Mouse (Mus musculus) heart, embryonic 14.5 days (tissue): Measurements from ENCODE around the gene Gm7879. TPM values are rescaled to one million over a fixed set of nuclear protein-coding genes. Genes with fewer than 3 reads are reported as not detected.

Source experiments
- ATAC-seq: fragments of 200-750 bp; cut with Nextera tagmentation; 2 replicates; pipeline ENCODE4 v1.8.0; 2017; ENCODE audit warnings: low read depth, moderate TSS enrichment; ENCODE audit not compliant: insufficient number of reproducible peaks, insufficient read depth, low FRiP score
- H3K27ac ChIP-seq, 2 experiments: fragments of 200-500 bp in 1 of 2; fragments of 300-500 bp in 1 of 2; sonication (generic) in 1 of 2; replicated peaks in 1 of 2; 2 replicates each; pipeline ENCODE4 v1.5.1; 2012 to 2014; ENCODE audit warnings: low read depth in 2 of 2, low read length in 2 of 2, control low read depth in 1 of 2, mild to moderate bottlenecking in 1 of 2, mixed read lengths in 1 of 2; ENCODE audit not compliant: control insufficient read depth in 1 of 2, insufficient read depth in 1 of 2
- H3K27me3 ChIP-seq: fragments of 300-500 bp; sonication (generic); 2 replicates; pipeline ENCODE4 v1.6.1; 2014; ENCODE audit warnings: mild to moderate bottlenecking, low read length, control low read depth; ENCODE audit not compliant: control insufficient read depth, insufficient read depth
- H3K36me3 ChIP-seq: fragments of 300-500 bp; sonication (generic); 2 replicates; pipeline ENCODE4 v1.6.1; 2014; ENCODE audit warnings: mild to moderate bottlenecking, control low read depth, low read length, mixed read lengths; ENCODE audit not compliant: control insufficient read depth, insufficient read depth
- H3K4me1 ChIP-seq, 2 experiments: fragments of 200-500 bp in 1 of 2; fragments of 300-500 bp in 1 of 2; sonication (generic) in 1 of 2; 2 replicates each; pipeline ENCODE4 v1.6.1; 2012 to 2014; ENCODE audit warnings: low read length in 2 of 2, control low read depth in 1 of 2, mixed read lengths in 1 of 2; ENCODE audit not compliant: control insufficient read depth in 2 of 2, insufficient read depth in 2 of 2
- H3K4me2 ChIP-seq: fragments of 300-500 bp; sonication (generic); 2 replicates; pipeline ENCODE4 v1.6.1; 2014; ENCODE audit warnings: mild to moderate bottlenecking, low read length
- H3K4me3 ChIP-seq, 2 experiments: fragments of 200-500 bp in 1 of 2; fragments of 300-500 bp in 1 of 2; sonication (generic) in 1 of 2; 2 replicates each; pipeline ENCODE4 v1.5.1; 2012 to 2014; ENCODE audit warnings: low read length in 2 of 2, mild to moderate bottlenecking in 2 of 2, control low read depth in 1 of 2, low read depth in 1 of 2, moderate library complexity in 1 of 2; ENCODE audit not compliant: control insufficient read depth in 1 of 2, insufficient read depth in 1 of 2
- H3K9ac ChIP-seq: fragments of 300-500 bp; sonication (generic); 2 replicates; pipeline ENCODE4 v1.6.1; 2014; ENCODE audit warnings: mild to moderate bottlenecking, low read length
- H3K9me3 ChIP-seq: fragments of 300-500 bp; sonication (generic); 2 replicates; pipeline ENCODE4 v1.6.1; 2016; ENCODE audit warnings: low read length, control low read depth; ENCODE audit not compliant: control insufficient read depth
- WGBS: fragments of 180-500 bp; shearing (Covaris S2); extraction: QIAGEN DNeasy Blood & Tissue Kit; methylation state at CpG from one replicate; pipeline ENCODE4 v1.1.7; 2014; 5-methylcytosine and 5-hydroxymethylcytosine counted together
- polyA plus RNA-seq: library from polyadenylated mRNA; unstranded; fragments of >200 nt; fragmentation: Nextera tagmentation; extraction: Ambion mirVana; gene quantifications from 2 replicates; pipeline ENCODE4 v1.2.1, GENCODE M21; 2014

Gm7879 gene
- polyA plus RNA-seq, 1 experiment from 2014 or later = 0.35 TPM

GRCm38 (mm10) chr5:43882034-43882433 lies 30.9 kb upstream of the Gm7879 start:
- Histone ChIP-seq H3K4me2 (no peak overlapping the region), H3K4me1 (no peaks in the 10 kb centered on the region), H3K9ac (no peak overlapping the region), H3K27me3 (no peaks in the 10 kb centered on the region), H3K4me3 (no peak overlapping the region), H3K36me3 (no peaks in the 10 kb centered on the region), H3K27ac (no peak overlapping the region), H3K9me3 (no peaks in the 10 kb centered on the region)
- no peak for ATAC-seq
- WGBS = 76% methylated on average over 3 of the region's 3 CpGs

GRCm38 (mm10) chr5:43885060-43885820 lies 27.7 kb upstream of the Gm7879 start:
- 37% methylated on average over 3 of the region's 3 CpGs for WGBS

GRCm38 (mm10) chr5:43892386-43892785 lies 20.6 kb upstream of the Gm7879 start:
- Histone ChIP-seq H3K27ac (no peak overlapping the region), H3K9ac (no peak overlapping the region), H3K9me3 (no peaks in the 10 kb centered on the region), H3K4me2 (no peak overlapping the region), H3K27me3 (no peaks in the 10 kb centered on the region), H3K4me1 (no peaks in the 10 kb centered on the region), H3K4me3 (no peak overlapping the region), H3K36me3 (no peaks in the 10 kb centered on the region)
- ATAC-seq = no peak
- WGBS = 31% methylated on average over 1 of the region's 1 CpGs

More at GRCm38 (mm10) chr5:43885060-43885820, 27.7 kb upstream of the Gm7879 start:
- Histone ChIP-seq H3K27me3 (no peaks in the 10 kb centered on the region), H3K4me1 (no peaks in the 10 kb centered on the region), H3K4me2 (no peak overlapping the region), H3K36me3 (no peaks in the 10 kb centered on the region), H3K9me3 (no peaks in the 10 kb centered on the region), H3K9ac (no peak overlapping the region), H3K4me3 (no peak overlapping the region), H3K27ac (no peak overlapping the region)
- ATAC-seq = no peak

- Histone ChIP-seq H3K27ac (no peak overlapping the region), H3K9ac (no peak overlapping the region), H3K4me1 (no peaks in the 10 kb centered on the region), H3K4me2 (no peak overlapping the region), H3K4me3 (no peak overlapping the region), H3K36me3 (no peaks in the 10 kb centered on the region), H3K27me3 (no peaks in the 10 kb centered on the region), H3K9me3 (no peaks in the 10 kb centered on the region)
- no peak for ATAC-seq
- 61% methylated on average over 2 of the region's 2 CpGs for WGBS
Observed at GRCm38 (mm10) chr5:43894113-43894512, 18.8 kb upstream of the Gm7879 start.

GRCm38 (mm10) chr5:43895931-43896330 lies 17.0 kb upstream of the Gm7879 start:
- no peak overlapping the region for H3K4me3 ChIP-seq
- H3K27me3 ChIP-seq = no peaks in the 10 kb centered on the region
- no peaks in the 10 kb centered on the region for H3K9me3 ChIP-seq
- H3K9ac ChIP-seq = no peak overlapping the region
- no peak for ATAC-seq
- H3K4me1 ChIP-seq = no peaks in the 10 kb centered on the region
- no peaks in the 10 kb centered on the region for H3K36me3 ChIP-seq
- WGBS = 78% methylated on average over 3 of the region's 3 CpGs
- H3K4me2 ChIP-seq = no peak overlapping the region
- no peak overlapping the region for H3K27ac ChIP-seq

GRCm38 (mm10) chr5:43904685-43905084 lies 8.3 kb upstream of the Gm7879 start:
- Histone ChIP-seq H3K27ac (no peak overlapping the region), H3K36me3 (0 out of 2 replicates have a peak, but pooled peaks cover 5% of the 10 kb centered on the region)

GRCm38 (mm10) chr5:43909213-43909612 lies 3.7 kb upstream of the Gm7879 start:
- Histone ChIP-seq H3K9ac (no peak overlapping the region), H3K36me3 (peaks cover 3% of the 10 kb centered on the region; the same call in 1 of the 2 replicates), H3K27me3 (no peaks in the 10 kb centered on the region), H3K27ac (no peak overlapping the region), H3K4me3 (no peak overlapping the region), H3K9me3 (no peaks in the 10 kb centered on the region), H3K4me2 (no peak overlapping the region), H3K4me1 (no peaks in the 10 kb centered on the region)
- ATAC-seq = no peak
- WGBS = 38% methylated on average over 9 of the region's 9 CpGs

More at GRCm38 (mm10) chr5:43904685-43905084, 8.3 kb upstream of the Gm7879 start:
- Histone ChIP-seq H3K9me3 (no peaks in the 10 kb centered on the region), H3K4me1 (no peaks in the 10 kb centered on the region), H3K4me2 (no peak overlapping the region), H3K9ac (no peak overlapping the region), H3K27me3 (no peaks in the 10 kb centered on the region), H3K4me3 (no peak overlapping the region)
- 83% methylated on average over 3 of the region's 3 CpGs for WGBS
- ATAC-seq = no peak

GRCm38 (mm10) chr5:43910006-43910405 lies 2.9 kb upstream of the Gm7879 start:
- no peaks in the 10 kb centered on the region for H3K4me1 ChIP-seq
- no peak overlapping the region for H3K27ac ChIP-seq
- H3K4me2 ChIP-seq = no peak overlapping the region
- H3K27me3 ChIP-seq = no peaks in the 10 kb centered on the region
- H3K9ac ChIP-seq = no peak overlapping the region
- H3K4me3 ChIP-seq = no peak overlapping the region
- H3K9me3 ChIP-seq = no peaks in the 10 kb centered on the region
- no peak for ATAC-seq
- peaks cover 3% of the 10 kb centered on the region; the same call in 1 of the 2 replicates for H3K36me3 ChIP-seq
- 98% methylated on average over 6 of the region's 6 CpGs for WGBS
